Mouse (Mus musculus) bone marrow macrophage, adult 2 months (primary cell): ENCODE measurements at regions not wholly inside any gene's neighbourhood (a gene's known extent, or its start where the extent isn't known, plus 50 kb on each side); places are given as distances from the start of the nearest gene placed in this dataset.

Experiments
- CTCF ChIP-seq: IDR thresholded peaks from 2 replicates; pipeline ENCODE4 v1.5.1; 2012; ENCODE audit warnings: low read depth, mild to moderate bottlenecking, low read length, moderate library complexity
- POLR2A ChIP-seq: IDR thresholded peaks from 2 replicates; pipeline ENCODE4 v1.6.1; 2012; ENCODE audit warnings: mild to moderate bottlenecking, low read depth, low read length, borderline replicate concordance

GRCm38 (mm10) chr1:64361959-64362638, 170.3 kb upstream of the Creb1 start:
- TF ChIP-seq CTCF = no peak
- TF ChIP-seq POLR2A = no peak
